Mouse (Mus musculus) C2C12 (cell line): ENCODE data around the gene Phrf1.

Experiments
- CTCF ChIP-seq: IDR thresholded peaks from one replicate; pipeline ENCODE4 v1.5.1; 2011; ENCODE audit not compliant: control insufficient read depth, insufficient read depth, insufficient read length
- MAX ChIP-seq: IDR thresholded peaks from one replicate; pipeline ENCODE4 v1.6.1; 2011; ENCODE audit warnings: mild to moderate bottlenecking, control low read depth
- MYOD1 ChIP-seq: IDR thresholded peaks from one replicate; pipeline ENCODE4 v1.6.1; 2011; ENCODE audit warnings: low read depth; ENCODE audit not compliant: control insufficient read depth, insufficient read length
- USF1 ChIP-seq: IDR thresholded peaks from one replicate; pipeline ENCODE4 v1.6.1; 2011; ENCODE audit warnings: low read depth, mild to moderate bottlenecking, control low read depth, moderate library complexity

DNA sequence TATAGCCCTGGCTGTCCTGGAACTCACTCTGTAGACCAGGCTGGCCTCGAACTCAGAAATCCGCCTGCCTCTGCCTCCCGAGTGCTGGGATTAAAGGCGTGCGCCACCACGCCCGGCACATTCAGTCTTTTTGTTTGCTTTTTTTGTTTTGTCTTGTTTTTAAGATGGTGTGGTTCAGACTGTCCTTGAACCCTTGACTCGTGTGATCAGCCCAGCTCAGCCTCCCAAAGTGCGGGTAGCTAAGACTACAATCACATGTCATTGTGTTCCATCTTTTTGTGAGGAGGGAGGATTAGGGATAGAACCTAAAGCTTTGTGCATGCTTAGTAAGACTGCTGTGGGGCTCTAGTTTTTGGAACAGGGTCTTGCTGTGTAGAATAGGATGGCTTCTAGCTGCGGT lies 3.0 kb downstream of the Phrf1 start:
- TF ChIP-seq CTCF (no peak), USF1 (no peak), MYOD1 (no peak), MAX (no peak)
